Mouse (Mus musculus): Measurements from ENCODE around the gene Gm7137. TPM values are rescaled to one million over a fixed set of nuclear protein-coding genes. Genes with fewer than 3 reads are reported as not detected.
"Not testable (repeated sequence)": the region's sequence is repeated elsewhere in the genome, so short reads cannot be mapped to it uniquely, and the experiment has no call there.

The Gm7137 gene
- polyA plus RNA-seq, 1 experiment from 2014 or later, result not detected

GRCm38 (mm10) chr10:77788621-77789020, 621 bp upstream of the Gm7137 start:
- H3K4me3 ChIP-seq, result no peak overlapping the region
- no peak overlapping the region for H3K27ac ChIP-seq
- no peaks in the 10 kb centered on the region for H3K27me3 ChIP-seq (ENCODE audit: poor library complexity, severe bottlenecking)
- no peaks in the 10 kb centered on the region for H3K36me3 ChIP-seq (replicated peaks)
- H3K4me1 ChIP-seq, result peaks cover 6% of the 10 kb centered on the region; the same call in 1 of the 2 replicates
- WGBS, result 90% methylated on average over 2 of the region's 2 CpGs
- no peak for DNase-seq (ENCODE audit: extremely low spot score, low spot score)
- H3K9me3 ChIP-seq, result no peaks in the 10 kb centered on the region

- not testable (repeated sequence) for H3K4me1 ChIP-seq; H3K9me3 ChIP-seq; H3K36me3 ChIP-seq (replicated peaks); DNase-seq (ENCODE audit: extremely low spot score, low spot score); H3K27me3 ChIP-seq (ENCODE audit: poor library complexity, severe bottlenecking); H3K4me3 ChIP-seq; H3K27ac ChIP-seq
- 89% methylated on average over 3 of the region's 3 CpGs for WGBS
Observed at GRCm38 (mm10) chr10:77783396-77783795, 4.6 kb downstream of the Gm7137 start.

- WGBS, result 22% methylated on average over 1 of the region's 1 CpGs
- H3K9me3 ChIP-seq; H3K36me3 ChIP-seq (replicated peaks); H3K27me3 ChIP-seq (ENCODE audit: poor library complexity, severe bottlenecking); H3K4me3 ChIP-seq; H3K27ac ChIP-seq; DNase-seq (ENCODE audit: extremely low spot score, low spot score); H3K4me1 ChIP-seq: not testable (repeated sequence)
Observed at GRCm38 (mm10) chr10:77782442-77782841, 5.6 kb downstream of the Gm7137 start, which contains the start of gene Gm3250. Gene Gm3250, minus strand, starts transcription at chr10:77782542.

- H3K27ac ChIP-seq; DNase-seq (ENCODE audit: extremely low spot score, low spot score); H3K9me3 ChIP-seq; H3K36me3 ChIP-seq (replicated peaks); H3K4me3 ChIP-seq; H3K4me1 ChIP-seq; H3K27me3 ChIP-seq (ENCODE audit: poor library complexity, severe bottlenecking): not testable (repeated sequence)
- WGBS, result 71% methylated on average over 1 of the region's 1 CpGs
Observed at GRCm38 (mm10) chr10:77776844-77777243, 11.2 kb downstream of the Gm7137 start, which contains the start of gene Gm7138. Gene Gm7138, minus strand, starts transcription at chr10:77776944.

DNA sequence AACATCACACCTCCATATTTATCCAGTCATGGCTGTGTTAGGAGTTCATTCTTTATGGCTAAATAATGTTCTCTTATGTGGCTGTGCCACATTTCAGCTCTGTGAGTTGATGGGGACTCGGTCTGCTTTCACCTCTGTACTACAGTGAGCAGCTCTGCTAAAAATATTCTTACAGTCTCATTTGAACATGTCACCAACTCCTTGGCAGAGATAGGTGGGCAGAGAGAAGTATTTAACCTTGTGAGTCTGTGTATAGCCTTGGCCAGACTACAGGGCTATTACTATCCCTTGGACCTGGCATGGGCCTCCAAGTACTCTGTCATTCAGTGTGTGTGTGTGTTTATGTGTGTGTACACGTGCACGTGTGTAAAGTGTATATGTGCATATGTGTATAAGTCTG, 15.9 kb downstream of the Gm7137 start:
- H3K27me3 ChIP-seq (ENCODE audit: poor library complexity, severe bottlenecking); H3K9me3 ChIP-seq; H3K4me1 ChIP-seq; H3K27ac ChIP-seq; H3K4me3 ChIP-seq; DNase-seq (ENCODE audit: extremely low spot score, low spot score); H3K36me3 ChIP-seq (replicated peaks): not testable (repeated sequence)
- WGBS, result 88% methylated on average over 3 of the region's 3 CpGs

DNA sequence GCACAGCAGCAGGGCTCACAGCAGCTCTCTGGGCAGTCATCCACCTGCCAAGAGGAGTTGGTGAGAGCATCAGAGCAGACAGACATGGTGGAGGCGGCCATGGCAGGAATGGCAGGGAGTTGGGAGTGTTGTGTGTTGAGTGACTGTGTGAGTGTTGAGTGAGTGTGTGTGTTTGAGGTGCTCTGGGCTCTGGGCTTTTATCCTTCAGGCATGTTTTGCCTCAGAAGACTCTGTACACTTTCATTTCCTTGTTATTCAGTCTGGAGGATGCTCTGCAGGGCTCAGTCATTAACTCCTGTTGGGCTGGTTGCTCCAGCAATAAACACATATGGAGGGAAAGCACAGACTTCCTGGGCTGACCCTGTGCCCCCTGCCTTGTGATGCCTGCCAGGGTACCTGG, 16.8 kb downstream of the Gm7137 start, which contains the start of gene Gm3238:
Gm3238 (minus strand) TSS at position 101 of the 400 bp plus-strand sequence.
- 82% methylated on average over 1 of the region's 1 CpGs for WGBS
- H3K27ac ChIP-seq; H3K4me3 ChIP-seq; DNase-seq (ENCODE audit: extremely low spot score, low spot score); H3K9me3 ChIP-seq; H3K27me3 ChIP-seq (ENCODE audit: poor library complexity, severe bottlenecking); H3K36me3 ChIP-seq (replicated peaks); H3K4me1 ChIP-seq: not testable (repeated sequence)

- Histone ChIP-seq H3K4me1 (no peaks in the 10 kb centered on the region), H3K9me3 (no peaks in the 10 kb centered on the region), H3K27ac (no peak overlapping the region), H3K27me3 (ENCODE audit: poor library complexity, severe bottlenecking) (no peaks in the 10 kb centered on the region), H3K4me3 (no peak overlapping the region), H3K36me3 (replicated peaks) (no peaks in the 10 kb centered on the region)
- DNase-seq (ENCODE audit: extremely low spot score, low spot score), result no peak
- WGBS, result 82% methylated on average over 1 of the region's 1 CpGs
Observed at GRCm38 (mm10) chr10:77769727-77770126, 18.3 kb downstream of the Gm7137 start.

DNA sequence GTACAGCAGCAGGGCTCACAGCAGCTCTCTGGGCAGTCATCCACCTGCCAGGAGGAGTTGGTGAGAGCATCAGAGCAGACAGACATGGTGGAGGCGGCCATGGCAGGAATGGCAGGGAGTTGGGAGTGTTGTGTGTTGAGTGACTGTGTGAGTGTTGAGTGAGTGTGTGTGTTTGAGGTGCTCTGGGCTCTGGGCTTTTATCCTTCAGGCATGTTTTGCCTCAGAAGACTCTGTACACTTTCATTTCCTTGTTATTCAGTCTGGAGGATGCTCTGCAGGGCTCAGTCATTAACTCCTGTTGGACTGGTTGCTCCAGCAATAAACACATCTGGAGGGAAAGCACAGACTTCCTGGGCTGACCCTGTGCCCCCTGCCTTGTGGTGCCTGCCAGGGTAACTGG, 28.4 kb downstream of the Gm7137 start, which contains the start of gene Gm3233:
Gm3233 (minus strand) TSS at position 101 of the 400 bp plus-strand sequence.
- not testable (repeated sequence) for H3K4me1 ChIP-seq; H3K27me3 ChIP-seq (ENCODE audit: poor library complexity, severe bottlenecking); H3K4me3 ChIP-seq; H3K27ac ChIP-seq; H3K9me3 ChIP-seq; H3K36me3 ChIP-seq (replicated peaks); DNase-seq (ENCODE audit: extremely low spot score, low spot score)
- 43% methylated on average over 1 of the region's 1 CpGs for WGBS

- H3K4me1 ChIP-seq, result peaks cover 9% of the 10 kb centered on the region
- H3K27ac ChIP-seq, result no peak overlapping the region
- no peaks in the 10 kb centered on the region for H3K27me3 ChIP-seq (ENCODE audit: poor library complexity, severe bottlenecking)
- no peaks in the 10 kb centered on the region for H3K36me3 ChIP-seq (replicated peaks)
- DNase-seq (ENCODE audit: extremely low spot score, low spot score), result no peak
- H3K9me3 ChIP-seq, result no peaks in the 10 kb centered on the region
- no peak overlapping the region for H3K4me3 ChIP-seq
Observed at GRCm38 (mm10) chr10:77753448-77753847, 34.6 kb downstream of the Gm7137 start.

DNA sequence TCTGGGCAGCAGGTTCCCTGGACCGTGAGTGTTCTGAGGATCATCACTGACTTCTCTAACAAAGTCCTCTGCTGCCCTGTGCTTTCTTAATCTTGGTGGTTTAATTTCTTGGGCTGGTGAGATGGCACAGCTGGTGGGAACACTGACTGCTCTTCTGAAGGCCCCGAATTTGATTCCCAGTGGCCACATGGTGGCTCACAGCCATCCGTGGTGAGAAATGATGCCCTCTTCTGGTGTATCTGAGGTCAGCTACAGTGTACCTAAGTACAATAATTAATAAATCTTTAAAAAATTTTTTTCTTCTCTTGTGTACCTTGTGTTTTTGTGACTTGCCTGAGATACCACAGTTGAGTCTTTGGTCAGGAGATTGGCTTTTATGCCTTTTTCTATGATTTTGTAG, 35.7 kb downstream of the Gm7137 start:
- not testable (repeated sequence) for DNase-seq (ENCODE audit: extremely low spot score, low spot score); H3K4me1 ChIP-seq; H3K27ac ChIP-seq; H3K9me3 ChIP-seq; H3K4me3 ChIP-seq; H3K36me3 ChIP-seq (replicated peaks); H3K27me3 ChIP-seq (ENCODE audit: poor library complexity, severe bottlenecking)
- WGBS, result 68% methylated on average over 3 of the region's 3 CpGs

DNA sequence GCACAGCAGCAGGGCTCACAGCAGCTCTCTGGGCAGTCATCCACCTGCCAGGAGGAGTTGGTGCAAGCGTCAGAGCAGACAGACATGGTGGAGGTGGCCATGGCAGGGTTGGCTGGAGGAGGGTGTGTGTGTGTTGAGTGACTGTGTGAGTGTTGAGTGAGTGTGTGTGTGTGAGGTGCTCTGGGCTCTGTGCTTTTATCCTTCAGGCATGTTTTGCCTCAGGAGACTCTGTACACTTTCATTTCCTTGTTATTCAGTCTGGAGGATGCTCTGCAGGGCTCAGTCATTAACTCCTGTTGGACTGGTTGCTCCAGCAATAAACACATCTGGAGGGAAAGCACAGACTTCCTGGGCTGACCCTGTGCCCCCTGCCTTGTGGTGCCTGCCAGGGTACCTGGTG, 36.7 kb downstream of the Gm7137 start, which contains the start of gene Gm9736:
Gm9736 (minus strand) TSS at position 101 of the 400 bp plus-strand sequence.
- H3K27ac ChIP-seq, result 0 out of 2 replicates have a peak within 1 kb of the TSS, but pooled peaks have one; percentile 20
- H3K9me3 ChIP-seq; DNase-seq (ENCODE audit: extremely low spot score, low spot score); H3K4me1 ChIP-seq; H3K27me3 ChIP-seq (ENCODE audit: poor library complexity, severe bottlenecking); H3K36me3 ChIP-seq (replicated peaks); H3K4me3 ChIP-seq: not testable (repeated sequence)
- 67% methylated on average over 1 of the region's 1 CpGs for WGBS

DNA sequence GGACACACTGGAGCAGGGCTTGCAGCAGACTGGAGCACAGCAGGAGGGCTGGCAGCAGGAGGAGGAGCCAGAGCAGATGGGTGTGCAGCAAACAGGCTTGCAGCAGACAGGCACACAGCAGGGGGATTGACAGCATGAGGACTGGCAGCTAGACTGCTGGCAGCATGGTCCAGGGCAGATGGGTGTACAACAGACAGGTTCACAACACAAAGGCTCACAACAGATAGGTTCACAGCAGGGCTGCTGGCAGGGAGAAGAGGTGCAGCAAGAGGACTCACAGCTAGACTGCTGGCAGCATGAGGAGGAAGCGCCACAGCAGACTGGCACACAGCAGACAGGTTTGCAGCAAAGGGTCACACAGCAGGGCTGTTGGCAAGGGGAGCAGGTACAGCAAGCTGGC, 37.3 kb downstream of the Gm7137 start:
- not testable (repeated sequence) for H3K9me3 ChIP-seq; H3K27me3 ChIP-seq (ENCODE audit: poor library complexity, severe bottlenecking); H3K4me1 ChIP-seq; DNase-seq (ENCODE audit: extremely low spot score, low spot score); H3K4me3 ChIP-seq; H3K36me3 ChIP-seq (replicated peaks)
- H3K27ac ChIP-seq, result 0 out of 2 replicates have a peak overlapping the region, but pooled peaks have one; percentile 20
- 81% methylated on average over 1 of the region's 1 CpGs for WGBS

GRCm38 (mm10) chr10:77741924-77742688, 45.9 kb downstream of the Gm7137 start, which contains the start of gene Gm18596:
Gene Gm18596, minus strand, starts transcription at chr10:77742638.
- Histone ChIP-seq H3K4me1 (peaks cover 32% of the 10 kb centered on the region), H3K27ac (peak within 1 kb of the TSS; percentile 60; the same call in 1 of the 2 replicates)
- not testable (repeated sequence) for DNase-seq (ENCODE audit: extremely low spot score, low spot score); H3K36me3 ChIP-seq (replicated peaks); H3K4me3 ChIP-seq; H3K27me3 ChIP-seq (ENCODE audit: poor library complexity, severe bottlenecking); H3K9me3 ChIP-seq
- WGBS, result 52% methylated on average over 5 of the region's 5 CpGs
